Mouse (Mus musculus) liver, adult (tissue): ENCODE results near the gene Nedd9.

Experiments used
- GATA4 ChIP-seq: IDR thresholded peaks from 2 replicates; pipeline ENCODE4 v1.6.1; 2014; ENCODE audit warnings: mild to moderate bottlenecking, low read length; ENCODE audit not compliant: insufficient replicate concordance

Gene Nedd9

GRCm38 (mm10) chr13:41486606-41487408 lies at the start of gene Nedd9:
Gene Nedd9, minus strand, starts transcription at chr13:41487362.
- peak; percentile 27; the same call in 1 of the 2 replicates for TF ChIP-seq GATA4

GRCm38 (mm10) chr13:41532625-41533024 lies 45.5 kb upstream of the Nedd9 start:
- no peak for TF ChIP-seq GATA4

GRCm38 (mm10) chr13:41530326-41530725 lies 43.2 kb upstream of the Nedd9 start:
- TF ChIP-seq GATA4 = no peak

- no peak for TF ChIP-seq GATA4
These were observed 37.0 kb upstream of the Nedd9 start for GRCm38 (mm10) chr13:41524208-41524607.

GRCm38 (mm10) chr13:41521296-41521695 lies 34.1 kb upstream of the Nedd9 start:
- TF ChIP-seq GATA4 = no peak

GRCm38 (mm10) chr13:41520549-41521161 lies 33.5 kb upstream of the Nedd9 start:
- no peak for TF ChIP-seq GATA4

GRCm38 (mm10) chr13:41519792-41520191 lies 32.6 kb upstream of the Nedd9 start:
- TF ChIP-seq GATA4 = no peak

GRCm38 (mm10) chr13:41517193-41517592 lies 30.0 kb upstream of the Nedd9 start:
- no peak for TF ChIP-seq GATA4

- TF ChIP-seq GATA4 = no peak
These were observed 28.6 kb upstream of the Nedd9 start for GRCm38 (mm10) chr13:41515749-41516148.

- no peak for TF ChIP-seq GATA4
These were observed 27.8 kb upstream of the Nedd9 start for GRCm38 (mm10) chr13:41514918-41515317.

- no peak for TF ChIP-seq GATA4
These were observed 26.3 kb upstream of the Nedd9 start for GRCm38 (mm10) chr13:41513456-41513855.

- no peak for TF ChIP-seq GATA4
These were observed 25.1 kb upstream of the Nedd9 start for GRCm38 (mm10) chr13:41512243-41512642.

- no peak for TF ChIP-seq GATA4
These were observed 23.7 kb upstream of the Nedd9 start for GRCm38 (mm10) chr13:41510631-41511419.

GRCm38 (mm10) chr13:41505594-41505993 lies 18.4 kb upstream of the Nedd9 start:
- TF ChIP-seq GATA4 = no peak

GRCm38 (mm10) chr13:41504997-41505396 lies 17.8 kb upstream of the Nedd9 start:
- TF ChIP-seq GATA4 = no peak

- no peak for TF ChIP-seq GATA4
These were observed 17.3 kb upstream of the Nedd9 start for GRCm38 (mm10) chr13:41504448-41504847.
